Mouse (Mus musculus) hindbrain, embryonic 15.5 days (tissue): ENCODE data around the gene Wwp2. TPM values are rescaled to one million over a fixed set of nuclear protein-coding genes. Genes with fewer than 3 reads are reported as not detected.

ENCODE experiments used
- ATAC-seq: fragments of 200-750 bp; cut with Nextera tagmentation; 2 replicates; pipeline ENCODE4 v1.8.0; 2017; ENCODE audit warnings: low read depth, moderate number of reproducible peaks, moderate TSS enrichment; ENCODE audit not compliant: low FRiP score
- H3K27ac ChIP-seq: fragments of 300-500 bp; sonication (generic); replicated peaks from 2 replicates; pipeline ENCODE4 v1.5.1; 2015; ENCODE audit warnings: mild to moderate bottlenecking, inconsistent platforms
- H3K27me3 ChIP-seq: fragments of 300-500 bp; sonication (generic); 2 replicates; pipeline ENCODE4 v1.6.1; 2015; ENCODE audit warnings: control low read depth, inconsistent platforms
- H3K36me3 ChIP-seq: fragments of 300-500 bp; sonication (generic); 2 replicates; pipeline ENCODE4 v1.6.1; 2015; ENCODE audit warnings: control low read depth, inconsistent platforms
- H3K4me1 ChIP-seq: fragments of 300-500 bp; sonication (generic); replicated peaks from 2 replicates; pipeline ENCODE4 v1.6.1; 2015; ENCODE audit warnings: control low read depth, inconsistent platforms
- H3K4me2 ChIP-seq: fragments of 300-500 bp; sonication (generic); 2 replicates; pipeline ENCODE4 v1.6.1; 2015; ENCODE audit warnings: moderate library complexity, mild to moderate bottlenecking, inconsistent platforms
- H3K4me3 ChIP-seq: fragments of 300-500 bp; sonication (generic); 2 replicates; pipeline ENCODE4 v1.5.1; 2015; ENCODE audit warnings: mild to moderate bottlenecking, inconsistent platforms
- H3K9ac ChIP-seq: fragments of 300-500 bp; sonication (generic); 2 replicates; pipeline ENCODE4 v1.6.1; 2015; ENCODE audit warnings: inconsistent platforms
- H3K9me3 ChIP-seq: fragments of 300-500 bp; sonication (generic); 2 replicates; pipeline ENCODE4 v1.6.1; 2016; ENCODE audit warnings: control low read depth, inconsistent platforms
- WGBS: fragments of 180-500 bp; shearing (Covaris S2); methylation state at CpG from one replicate; pipeline ENCODE4 v1.1.7; 2015; 5-methylcytosine and 5-hydroxymethylcytosine counted together
- microRNA counts: library from miRNA; unstranded; fragments of <30 nt; microRNA quantifications from one replicate; lab custom pipeline; 2016
- microRNA-seq: library from miRNA; unstranded; fragments of <30 nt; microRNA quantifications from one replicate; pipeline ENCODE4, GENCODE M21; 2016
- polyA plus RNA-seq: library from polyadenylated mRNA; unstranded; fragments of >200 nt; fragmentation: Nextera tagmentation; extraction: Ambion mirVana; gene quantifications from 2 replicates; pipeline ENCODE4 v1.2.1, GENCODE M21; 2015

Gene Wwp2
- polyA plus RNA-seq, 1 experiment from 2014 or later = 38.4 TPM

- H3K27me3 ChIP-seq = no peaks in the 10 kb centered on the region
- 88% methylated on average over 9 of the region's 9 CpGs for WGBS
Measured at GRCm38 (mm10) chr8:107599691-107600090, 163.5 kb downstream of the Wwp2 start.

GRCm38 (mm10) chr8:107603026-107603425 is 166.9 kb downstream of the Wwp2 start:
- Histone ChIP-seq H3K27ac (no peak overlapping the region), H3K4me3 (no peak overlapping the region), H3K9me3 (no peaks in the 10 kb centered on the region), H3K4me1 (peaks cover 3% of the 10 kb centered on the region; the same call in 1 of the 2 replicates), H3K4me2 (no peak overlapping the region), H3K27me3 (no peaks in the 10 kb centered on the region), H3K36me3 (no peaks in the 10 kb centered on the region), H3K9ac (no peak overlapping the region)
- no peak for ATAC-seq
- 5% methylated on average over 7 of the region's 7 CpGs for WGBS

More at GRCm38 (mm10) chr8:107599691-107600090, 163.5 kb downstream of the Wwp2 start:
- H3K4me2 ChIP-seq = no peak overlapping the region
- no peak overlapping the region for H3K4me3 ChIP-seq
- no peaks in the 10 kb centered on the region for H3K9me3 ChIP-seq
- no peaks in the 10 kb centered on the region for H3K36me3 ChIP-seq
- H3K9ac ChIP-seq = no peak overlapping the region
- H3K27ac ChIP-seq = no peak overlapping the region
- H3K4me1 ChIP-seq = no peaks in the 10 kb centered on the region
- no peak for ATAC-seq

MicroRNAs within 50 kb of the gene (microRNA counts, 519-probe panel; counts per million panel counts)
- microRNA mmu-miR-140 (lab: Ali Mortazavi, UCI) = 3,631 counts per million, percentile 75 among the panel's probes with 10 or more counts

Small RNAs within 50 kb of the gene (microRNA-seq; reads per million reads assigned to microRNA genes)
- 3,965 reads per million, percentile 89 among the genes with 10 or more reads in this experiment for gene Mir140

Other genes starting within 250 kb of the Wwp2 start
- 9.5 and 11.1 TPM in 2 replicates for gene Nfat5, start 142.9 kb upstream of the Wwp2 start, polyA plus RNA-seq
- gene Nqo1, start 33.2 kb upstream of the Wwp2 start, polyA plus RNA-seq = 8.5 and 9.2 TPM in 2 replicates
- gene Nob1, start 11.3 kb upstream of the Wwp2 start, polyA plus RNA-seq = 64.6 and 68.8 TPM in 2 replicates
- 234 and 236 TPM in 2 replicates for gene Psmd7, start 152.1 kb downstream of the Wwp2 start, polyA plus RNA-seq